Mouse (Mus musculus) thymus, adult 2 months (tissue): ENCODE measurements around the gene Olfr481. TPM values are rescaled to one million over a fixed set of nuclear protein-coding genes. Genes with fewer than 3 reads are reported as not detected.

Source experiments
- DNase-seq: peaks from one replicate; pipeline ENCODE4 v3.0.0; 2021
- H3K27ac ChIP-seq: fragments of 200-500 bp; 2 replicates; pipeline ENCODE4 v1.5.1; 2012; ENCODE audit warnings: low read length, control low read depth; ENCODE audit not compliant: control insufficient read depth, insufficient read depth
- H3K27me3 ChIP-seq: fragments of 200-500 bp; 2 replicates; pipeline ENCODE4 v1.6.1; 2012; ENCODE audit warnings: mild to moderate bottlenecking, low read length, moderate library complexity, mixed read lengths; ENCODE audit not compliant: control insufficient read depth, insufficient read depth
- H3K36me3 ChIP-seq: fragments of 200-500 bp; 2 replicates; pipeline ENCODE4 v1.6.1; 2012; ENCODE audit warnings: mild to moderate bottlenecking, low read length, moderate library complexity; ENCODE audit not compliant: control insufficient read depth, insufficient read depth
- H3K4me1 ChIP-seq: fragments of 200-500 bp; replicated peaks from 2 replicates; pipeline ENCODE4 v1.6.1; 2012; ENCODE audit warnings: low read length; ENCODE audit not compliant: control insufficient read depth, insufficient read depth
- H3K4me3 ChIP-seq: fragments of 200-500 bp; 2 replicates; pipeline ENCODE4 v1.5.1; 2012; ENCODE audit warnings: mild to moderate bottlenecking, low read length, control low read depth, moderate library complexity; ENCODE audit not compliant: control insufficient read depth, insufficient read depth
- CTCF ChIP-seq: fragments of 200-500 bp; IDR thresholded peaks from 2 replicates; pipeline ENCODE4 v1.5.1; 2012; ENCODE audit warnings: mild to moderate bottlenecking, control low read depth, low read length, moderate library complexity, borderline replicate concordance; ENCODE audit not compliant: control insufficient read depth, poor library complexity, insufficient read depth; ENCODE audit errors: extremely low read depth
- POLR2A ChIP-seq: fragments of 200-500 bp; IDR thresholded peaks from 2 replicates; pipeline ENCODE4 v1.6.1; 2012; ENCODE audit warnings: mild to moderate bottlenecking, low read length, control low read depth, moderate library complexity; ENCODE audit not compliant: control insufficient read depth, poor library complexity, insufficient read depth; ENCODE audit errors: extremely low read depth
- WGBS: fragments of 180-500 bp; shearing (Covaris S2); methylation state at CpG from one replicate; pipeline ENCODE4 v1.1.7; 2018; 5-methylcytosine and 5-hydroxymethylcytosine counted together
- polyA plus RNA-seq: library from polyadenylated mRNA; depleted of rRNA; stranded (reverse); fragments of >200 nt; gene quantifications from 2 replicates; pipeline ENCODE4 v1.2.3, GENCODE M21; 2012; rRNA removed

The Olfr481 gene
- polyA plus RNA-seq, 1 experiment, result not detected

GRCm38 (mm10) chr7:108121416-108121815, 41.8 kb downstream of the Olfr481 start:
- Histone ChIP-seq H3K27me3 (no peaks in the 10 kb centered on the region), H3K36me3 (no peaks in the 10 kb centered on the region), H3K4me1 (no peaks in the 10 kb centered on the region), H3K4me3 (no peak overlapping the region), H3K27ac (no peak overlapping the region)
- WGBS, result 67% methylated on average over 1 of the region's 1 CpGs
- TF ChIP-seq POLR2A, result no peak
- no peak for TF ChIP-seq CTCF
- DNase-seq, result no peak

GRCm38 (mm10) chr7:108127349-108127748, 47.7 kb downstream of the Olfr481 start, which contains the start of gene Olfr484:
TSS of gene Olfr484 (minus strand) at chr7:108127449.
- Histone ChIP-seq H3K27me3 (no peaks in the 10 kb centered on the region), H3K27ac (no peak within 1 kb of the TSS), H3K4me3 (no peak within 1 kb of the TSS), H3K4me1 (no peaks in the 10 kb centered on the region), H3K36me3 (no peaks in the 10 kb centered on the region)
- no peak for DNase-seq
- TF ChIP-seq POLR2A (no peak), CTCF (no peak)

Other genes starting within 250 kb of the Olfr481 start
- gene Olfr470, start 232.4 kb upstream of the Olfr481 start, polyA plus RNA-seq, result not detected in 2 replicates
- not detected in 2 replicates for gene Olfr472, start 182.0 kb upstream of the Olfr481 start, polyA plus RNA-seq
- gene Olfr473, start 149.4 kb upstream of the Olfr481 start, polyA plus RNA-seq, result not detected in 2 replicates
- gene Olfr474, start 125.2 kb upstream of the Olfr481 start, polyA plus RNA-seq, result not detected in 2 replicates
- gene Olfr476, start 115.1 kb upstream of the Olfr481 start, polyA plus RNA-seq, result not detected in 2 replicates
- not detected in 2 replicates for gene Olfr477, start 93.2 kb upstream of the Olfr481 start, polyA plus RNA-seq
- gene Olfr478, start 45.9 kb upstream of the Olfr481 start, polyA plus RNA-seq, result not detected in 2 replicates
- not detected in 2 replicates for gene Olfr479, start 29.2 kb upstream of the Olfr481 start, polyA plus RNA-seq
- gene Olfr480, start 12.5 kb upstream of the Olfr481 start, polyA plus RNA-seq, result not detected in 2 replicates
- not detected in 2 replicates for gene Olfr482, start 17.7 kb downstream of the Olfr481 start, polyA plus RNA-seq
- not detected in 2 replicates for gene Olfr483, start 21.0 kb downstream of the Olfr481 start, polyA plus RNA-seq
- not detected in 2 replicates for gene Olfr484, start 47.6 kb downstream of the Olfr481 start, polyA plus RNA-seq
- not detected in 2 replicates for gene Olfr485, start 80.0 kb downstream of the Olfr481 start, polyA plus RNA-seq
- not detected in 2 replicates for gene Olfr486, start 92.9 kb downstream of the Olfr481 start, polyA plus RNA-seq
- gene Olfr487, start 134.8 kb downstream of the Olfr481 start, polyA plus RNA-seq, result not detected in 2 replicates
- not detected in 2 replicates for gene Olfr488, start 178.5 kb downstream of the Olfr481 start, polyA plus RNA-seq
- gene Olfr490, start 209.1 kb downstream of the Olfr481 start, polyA plus RNA-seq, result not detected in 2 replicates
- not detected in 2 replicates for gene Olfr491, start 233.6 kb downstream of the Olfr481 start, polyA plus RNA-seq
- gene Olfr492, start 243.8 kb downstream of the Olfr481 start, polyA plus RNA-seq, result not detected in 2 replicates